Mouse (Mus musculus) cerebellum, adult 2 months (tissue): ENCODE results near the gene Lct. TPM values are rescaled to one million over a fixed set of nuclear protein-coding genes. Genes with fewer than 3 reads are reported as not detected.

Experiments used
- DNase-seq, 2 experiments: peaks; one replicate each; pipeline ENCODE4 v3.0.0; 2021
- H3K27ac ChIP-seq: fragments of 200-500 bp; 2 replicates; pipeline ENCODE4 v1.5.1; 2012; ENCODE audit warnings: low read length, control low read depth, inconsistent platforms; ENCODE audit not compliant: insufficient read depth
- H3K27me3 ChIP-seq: fragments of 200-500 bp; 2 replicates; pipeline ENCODE4 v1.6.1; 2012; ENCODE audit warnings: inconsistent platforms, mild to moderate bottlenecking, low read length, moderate library complexity; ENCODE audit not compliant: control insufficient read depth, insufficient read depth
- H3K4me1 ChIP-seq: fragments of 200-500 bp; 2 replicates; pipeline ENCODE4 v1.6.1; 2011; ENCODE audit warnings: low read length; ENCODE audit not compliant: control insufficient read depth, insufficient read depth
- H3K4me3 ChIP-seq: fragments of 200-500 bp; replicated peaks from 2 replicates; pipeline ENCODE3; 2011; ENCODE audit warnings: mild to moderate bottlenecking, low read depth, low read length, control low read depth; ENCODE audit not compliant: insufficient read depth
- CTCF ChIP-seq: fragments of 200-500 bp; IDR thresholded peaks from 2 replicates; pipeline ENCODE4 v1.5.1; 2011; ENCODE audit warnings: low read depth, mild to moderate bottlenecking, control low read depth, low read length, moderate library complexity, borderline replicate concordance; ENCODE audit not compliant: insufficient read depth
- POLR2A ChIP-seq: fragments of 200-500 bp; IDR thresholded peaks from 2 replicates; pipeline ENCODE4 v1.6.1; 2011; ENCODE audit warnings: low read length, control low read depth, borderline replicate concordance; ENCODE audit not compliant: insufficient read depth
- WGBS: fragments of 180-500 bp; shearing (Covaris S2); methylation state at CpG from one replicate; pipeline ENCODE4 v1.1.7; 2018; 5-methylcytosine and 5-hydroxymethylcytosine counted together
- polyA plus RNA-seq: library from polyadenylated mRNA; depleted of rRNA; stranded (reverse); fragments of >200 nt; gene quantifications from 2 replicates; pipeline ENCODE4 v1.2.3, GENCODE M21; 2012

Lct gene
- polyA plus RNA-seq, 1 experiment = 0.33 TPM

GRCm38 (mm10) chr1:128358276-128358675 is 30.2 kb upstream of the Lct start:
- no peaks in the 10 kb centered on the region; the same call in 1 of the 2 replicates for H3K4me1 ChIP-seq
- H3K4me3 ChIP-seq = no peak overlapping the region
- TF ChIP-seq POLR2A (no peak), CTCF (no peak)
- no peak for DNase-seq
- 58% methylated on average over 6 of the region's 6 CpGs for WGBS
- no peaks in the 10 kb centered on the region for H3K27me3 ChIP-seq
- no peak overlapping the region for H3K27ac ChIP-seq

- WGBS = 65% methylated on average over 3 of the region's 3 CpGs
Observed at GRCm38 (mm10) chr1:128357452-128357851, 29.3 kb upstream of the Lct start.

GRCm38 (mm10) chr1:128353092-128353491 is 25.0 kb upstream of the Lct start:
- H3K27me3 ChIP-seq = no peaks in the 10 kb centered on the region
- 96% methylated on average over 3 of the region's 3 CpGs for WGBS
- no peak for DNase-seq
- H3K4me3 ChIP-seq = no peak overlapping the region
- TF ChIP-seq CTCF = no peak
- TF ChIP-seq POLR2A = no peak
- H3K4me1 ChIP-seq = no peaks in the 10 kb centered on the region
- no peak overlapping the region for H3K27ac ChIP-seq

More at GRCm38 (mm10) chr1:128357452-128357851, 29.3 kb upstream of the Lct start:
- no peak overlapping the region for H3K4me3 ChIP-seq
- H3K27me3 ChIP-seq = no peaks in the 10 kb centered on the region
- no peak overlapping the region for H3K27ac ChIP-seq
- H3K4me1 ChIP-seq = no peaks in the 10 kb centered on the region; the same call in 1 of the 2 replicates
- TF ChIP-seq CTCF = no peak
- no peak for TF ChIP-seq POLR2A
- DNase-seq = no peak

GRCm38 (mm10) chr1:128344232-128344631 is 16.1 kb upstream of the Lct start:
- Histone ChIP-seq H3K4me3 (no peak overlapping the region), H3K4me1 (no peaks in the 10 kb centered on the region), H3K27me3 (no peaks in the 10 kb centered on the region), H3K27ac (no peak overlapping the region)
- WGBS = 40% methylated on average over 10 of the region's 10 CpGs
- no peak for TF ChIP-seq POLR2A
- TF ChIP-seq CTCF = no peak
- no peak for DNase-seq

GRCm38 (mm10) chr1:128337708-128338320 is 9.7 kb upstream of the Lct start:
- no peaks in the 10 kb centered on the region for H3K27me3 ChIP-seq
- 86% methylated on average over 13 of the region's 13 CpGs for WGBS
- TF ChIP-seq POLR2A (no peak), CTCF (no peak)
- H3K4me1 ChIP-seq = no peaks in the 10 kb centered on the region
- no peak for DNase-seq
- H3K27ac ChIP-seq = no peak overlapping the region
- H3K4me3 ChIP-seq = no peak overlapping the region

GRCm38 (mm10) chr1:128330313-128330712 is 2.2 kb upstream of the Lct start:
- no peak overlapping the region for H3K27ac ChIP-seq
- H3K4me3 ChIP-seq = no peak overlapping the region
- no peaks in the 10 kb centered on the region for H3K27me3 ChIP-seq
- no peak for TF ChIP-seq POLR2A
- TF ChIP-seq CTCF = no peak
- 98% methylated on average over 1 of the region's 1 CpGs for WGBS
- DNase-seq = no peak
- no peaks in the 10 kb centered on the region for H3K4me1 ChIP-seq

GRCm38 (mm10) chr1:128327165-128327564 is 953 bp downstream of the Lct start:
- no peak for DNase-seq
- TF ChIP-seq CTCF (no peak), POLR2A (no peak)
- WGBS = 91% methylated on average over 1 of the region's 1 CpGs
- H3K27me3 ChIP-seq = no peaks in the 10 kb centered on the region
- H3K4me1 ChIP-seq = no peaks in the 10 kb centered on the region
- no peak overlapping the region for H3K27ac ChIP-seq
- no peak overlapping the region for H3K4me3 ChIP-seq

- Histone ChIP-seq H3K4me1 (no peaks in the 10 kb centered on the region), H3K27ac (no peak overlapping the region), H3K4me3 (no peak overlapping the region), H3K27me3 (no peaks in the 10 kb centered on the region)
- TF ChIP-seq POLR2A (no peak), CTCF (no peak)
- DNase-seq = no peak
- WGBS = 73% methylated on average over 2 of the region's 2 CpGs
Observed at GRCm38 (mm10) chr1:128324776-128325175, 3.3 kb downstream of the Lct start.
